Mouse (Mus musculus) testis, adult 10 weeks (tissue): ENCODE data around the gene Misp. TPM values are rescaled to one million over a fixed set of nuclear protein-coding genes. Genes with fewer than 3 reads are reported as not detected.

Experiments
- polyA plus RNA-seq: library from polyadenylated mRNA; stranded (reverse); fragments of 350-450 nt; fragmentation: Illumina TruSeq; extraction: RNeasy Lipid Tissue Mini Kit (QIAGEN cat#74804); gene quantifications from one replicate; pipeline ENCODE4 v1.2.3, GENCODE M21; 2014; ENCODE audit warnings: low read depth, low replicate concordance

Gene Misp
- polyA plus RNA-seq = not detected

DNA sequence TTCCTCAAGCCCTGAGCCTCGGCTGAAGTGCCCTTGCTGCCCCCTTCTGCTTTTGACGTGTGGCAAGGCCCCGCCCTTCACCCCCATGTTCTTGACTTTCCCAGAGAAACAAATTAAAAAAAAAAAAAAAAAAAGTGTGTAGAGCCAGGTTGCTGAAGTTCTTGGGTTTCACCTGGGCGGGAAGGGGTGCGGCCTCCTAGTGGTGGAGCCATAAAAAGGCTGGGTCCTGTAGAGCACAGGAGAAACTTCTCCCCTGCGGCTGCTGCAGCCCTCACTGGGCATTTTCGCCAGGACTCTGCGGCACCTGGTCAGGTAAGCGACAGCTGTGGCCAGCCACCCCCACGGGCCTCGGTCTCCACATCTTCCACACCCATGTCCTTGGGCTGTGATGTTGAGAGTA lies at the start of gene Misp:
TSS of gene Misp (plus strand) at position 208 of the 400 bp plus-strand sequence.

DNA sequence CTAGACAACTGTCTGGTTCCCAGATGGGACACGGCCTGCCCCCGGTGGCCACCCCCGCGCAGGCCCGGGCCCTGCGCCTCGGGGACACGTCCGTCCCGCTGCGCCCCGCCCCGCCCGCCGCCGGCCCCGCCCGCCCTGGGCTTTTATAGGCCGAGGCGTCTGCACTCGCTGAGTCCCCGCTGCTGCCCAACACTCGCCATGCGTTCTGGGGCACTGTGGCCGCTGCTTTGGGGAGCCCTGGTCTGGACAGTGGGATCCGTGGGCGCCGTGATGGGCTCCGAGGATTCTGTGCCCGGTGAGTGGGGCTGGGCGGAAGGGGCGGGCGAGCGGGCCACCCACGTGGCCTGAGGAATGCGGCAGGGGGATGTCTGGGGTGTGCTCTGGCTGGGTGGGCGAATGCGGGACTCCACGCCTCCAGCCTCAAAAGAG lies 43.7 kb upstream of the Misp start, which contains the start of gene Fstl3:
TSS of gene Fstl3 (plus strand) at position 170 of the 429 bp plus-strand sequence.

DNA sequence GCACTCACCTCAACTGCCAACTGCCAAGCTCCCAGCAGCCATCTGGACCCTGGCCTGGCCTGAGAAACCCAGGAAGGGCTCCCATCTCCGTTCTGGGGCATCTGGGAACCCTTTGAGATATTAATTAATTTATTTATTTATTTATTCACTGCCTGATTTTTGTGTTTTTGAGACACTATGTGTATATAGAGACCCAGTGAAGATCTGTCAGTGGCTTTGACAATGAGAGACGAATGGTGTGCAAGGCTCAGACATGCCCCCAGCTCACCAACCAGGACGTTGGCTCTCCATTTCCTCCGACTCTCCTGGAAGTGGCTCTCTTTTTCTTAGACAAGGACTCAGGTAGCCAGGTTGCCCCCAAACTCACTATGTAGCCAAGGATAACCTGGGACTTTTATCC lies 29.9 kb upstream of the Misp start, which contains the start of gene Prss57:
TSS of gene Prss57 (minus strand) at position 101 of the 400 bp plus-strand sequence.

GRCm38 (mm10) chr10:79793051-79793737 lies 27.6 kb upstream of the Misp start, which contains the start of gene Palm:
Palm (plus strand) TSS chr10:79793572.

DNA sequence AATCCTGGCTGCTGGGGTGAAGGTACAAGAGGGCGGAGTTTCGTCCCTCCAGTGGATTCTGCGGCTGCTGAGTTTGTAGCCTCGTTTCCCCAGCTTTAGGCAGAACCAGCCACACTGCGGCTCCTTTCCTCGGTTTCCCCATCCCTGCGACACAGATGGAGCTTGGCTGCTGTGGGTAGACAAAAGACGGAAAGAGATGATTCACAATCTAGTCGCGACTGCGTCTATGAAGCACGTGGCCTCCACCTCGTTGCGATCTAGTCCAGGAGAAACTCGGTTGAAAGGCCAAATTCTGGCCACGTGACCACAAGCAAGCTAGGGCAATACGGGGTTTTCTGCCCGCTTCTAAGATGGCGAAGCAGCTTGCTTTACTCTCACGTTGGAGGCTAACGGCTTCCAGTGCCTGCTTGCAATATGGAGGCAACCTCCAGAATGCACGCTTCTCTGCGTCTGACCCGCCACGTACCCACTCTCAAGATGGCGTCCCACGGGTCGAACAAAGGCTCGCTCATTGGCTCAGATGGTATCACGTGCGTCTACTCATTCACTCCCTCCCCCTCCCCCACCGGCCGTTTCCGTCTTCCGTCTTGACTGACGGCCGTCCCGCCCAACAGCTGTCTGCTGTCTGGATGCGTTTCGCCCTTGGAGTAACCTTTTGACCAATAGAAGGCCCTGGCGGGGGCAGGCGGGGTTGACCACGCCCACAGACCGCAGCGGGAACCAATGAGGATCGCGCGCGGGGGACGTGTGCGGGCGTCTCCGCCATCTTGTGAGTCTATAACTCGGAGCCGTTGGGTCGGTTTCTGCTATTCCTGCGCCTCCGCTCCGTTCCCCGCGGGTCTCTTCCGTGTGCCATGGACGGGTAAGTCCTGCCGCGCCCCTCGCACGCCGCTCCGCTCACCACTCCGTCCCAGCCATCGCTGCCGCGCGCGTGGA lies 33.3 kb downstream of the Misp start, which contains the start of gene Ptbp1:
TSS of gene Ptbp1 (plus strand) at position 568 of the 936 bp plus-strand sequence.

GRCm38 (mm10) chr10:79874290-79874862 lies 53.6 kb downstream of the Misp start, which contains the start of the genes Prtn3 and Plppr3:
Prtn3 (plus strand) TSS chr10:79874476.
Plppr3 (minus strand) TSS chr10:79874634.

Other genes starting within 250 kb of the Misp start
- gene Theg, start 233.7 kb upstream of the Misp start, polyA plus RNA-seq = 19.5 TPM
- gene C2cd4c, start 207.0 kb upstream of the Misp start, polyA plus RNA-seq = 0.07 TPM
- gene Shc2, start 183.1 kb upstream of the Misp start, polyA plus RNA-seq = 1.9 TPM
- not detected for gene Odf3l2, start 175.3 kb upstream of the Misp start, polyA plus RNA-seq
- not detected for gene Madcam1, start 156.4 kb upstream of the Misp start, polyA plus RNA-seq
- not detected for gene Tpgs1, start 151.6 kb upstream of the Misp start, polyA plus RNA-seq
- gene Cdc34, start 138.8 kb upstream of the Misp start, polyA plus RNA-seq = 11.0 TPM
- gene Gzmm, start 132.0 kb upstream of the Misp start, polyA plus RNA-seq = not detected
- 293 TPM for gene Bsg, start 116.5 kb upstream of the Misp start, polyA plus RNA-seq
- not detected for gene Hcn2, start 104.4 kb upstream of the Misp start, polyA plus RNA-seq
- gene Polrmt, start 74.4 kb upstream of the Misp start, polyA plus RNA-seq = 0.70 TPM
- gene Fgf22, start 65.9 kb upstream of the Misp start, polyA plus RNA-seq = not detected
- gene Rnf126, start 54.0 kb upstream of the Misp start, polyA plus RNA-seq = 6.6 TPM
- gene Fstl3, start 43.7 kb upstream of the Misp start, polyA plus RNA-seq = 3.6 TPM
- not detected for gene Prss57, start 30.0 kb upstream of the Misp start, polyA plus RNA-seq
- 0.38 TPM for gene Palm, start 27.4 kb upstream of the Misp start, polyA plus RNA-seq
- 40.2 TPM for gene Ptbp1, start 33.4 kb downstream of the Misp start, polyA plus RNA-seq
- gene Prtn3, start 53.5 kb downstream of the Misp start, polyA plus RNA-seq = not detected
- gene Plppr3, start 53.6 kb downstream of the Misp start, polyA plus RNA-seq = not detected
- not detected for gene Elane, start 65.3 kb downstream of the Misp start, polyA plus RNA-seq
- not detected for gene Cfd, start 69.9 kb downstream of the Misp start, polyA plus RNA-seq
- gene Med16, start 87.9 kb downstream of the Misp start, polyA plus RNA-seq = 0.87 TPM
- not detected for gene Gm26602, start 89.9 kb downstream of the Misp start, polyA plus RNA-seq
- gene Kiss1r, start 96.0 kb downstream of the Misp start, polyA plus RNA-seq = not detected
- 1.1 TPM for gene R3hdm4, start 100.2 kb downstream of the Misp start, polyA plus RNA-seq
- gene Arid3a, start 106.1 kb downstream of the Misp start, polyA plus RNA-seq = 1.3 TPM
- gene Wdr18, start 139.2 kb downstream of the Misp start, polyA plus RNA-seq = 2.0 TPM
- not detected for gene Grin3b, start 149.7 kb downstream of the Misp start, polyA plus RNA-seq
- gene Tmem259, start 163.3 kb downstream of the Misp start, polyA plus RNA-seq = 1.0 TPM
- gene Cnn2, start 167.6 kb downstream of the Misp start, polyA plus RNA-seq = 0.48 TPM
- 0.06 TPM for gene Abca7, start 175.5 kb downstream of the Misp start, polyA plus RNA-seq
- not detected for gene Arhgap45, start 195.7 kb downstream of the Misp start, polyA plus RNA-seq
- 0.28 TPM for gene Polr2e, start 218.8 kb downstream of the Misp start, polyA plus RNA-seq
- 260 TPM for gene Gpx4, start 226.2 kb downstream of the Misp start, polyA plus RNA-seq